Mouse (Mus musculus) heart, embryonic 16.5 days (tissue): ENCODE data around the gene Kctd11. TPM values are rescaled to one million over a fixed set of nuclear protein-coding genes. Genes with fewer than 3 reads are reported as not detected.

Experiments used
- ATAC-seq: fragments of 200-750 bp; cut with Nextera tagmentation; replicated peaks from 2 replicates; pipeline ENCODE4 v1.8.0; 2017; ENCODE audit warnings: moderate number of reproducible peaks; ENCODE audit not compliant: insufficient read depth, low FRiP score; ENCODE audit errors: extremely low read depth
- H3K27ac ChIP-seq: fragments of 300-500 bp; sonication (generic); 2 replicates; pipeline ENCODE4 v1.5.1; 2014; ENCODE audit warnings: mild to moderate bottlenecking, low read length, control low read depth, moderate library complexity
- H3K27me3 ChIP-seq: fragments of 300-500 bp; sonication (generic); 2 replicates; pipeline ENCODE4 v1.6.1; 2014; ENCODE audit warnings: low read length, mixed read lengths; ENCODE audit not compliant: control insufficient read depth, insufficient read depth
- H3K36me3 ChIP-seq: fragments of 300-500 bp; sonication (generic); 2 replicates; pipeline ENCODE4 v1.6.1; 2014; ENCODE audit not compliant: control insufficient read depth, insufficient read depth
- H3K4me1 ChIP-seq: fragments of 300-500 bp; sonication (generic); 2 replicates; pipeline ENCODE4 v1.6.1; 2014; ENCODE audit warnings: low read length, mixed read lengths; ENCODE audit not compliant: control insufficient read depth, insufficient read depth
- H3K4me2 ChIP-seq: fragments of 300-500 bp; sonication (generic); 2 replicates; pipeline ENCODE4 v1.6.1; 2014; ENCODE audit warnings: low read depth, mild to moderate bottlenecking, control low read depth, low read length
- H3K4me3 ChIP-seq: fragments of 300-500 bp; sonication (generic); 2 replicates; pipeline ENCODE4 v1.5.1; 2014; ENCODE audit warnings: mild to moderate bottlenecking, control low read depth, low read length
- H3K9ac ChIP-seq: fragments of 300-500 bp; sonication (generic); 2 replicates; pipeline ENCODE4 v1.6.1; 2014; ENCODE audit warnings: low read length, control low read depth
- H3K9me3 ChIP-seq: fragments of 300-500 bp; sonication (generic); replicated peaks from 2 replicates; pipeline ENCODE4 v1.6.1; 2016; ENCODE audit warnings: low read length; ENCODE audit not compliant: control insufficient read depth
- WGBS: fragments of 180-500 bp; shearing (Covaris S2); extraction: QIAGEN DNeasy Blood & Tissue Kit; methylation state at CpG from one replicate; pipeline ENCODE4 v1.1.7; 2014; 5-methylcytosine and 5-hydroxymethylcytosine counted together
- polyA plus RNA-seq: library from polyadenylated mRNA; unstranded; fragments of >200 nt; fragmentation: Nextera tagmentation; extraction: Ambion mirVana; gene quantifications from 2 replicates; pipeline ENCODE4 v1.2.1, GENCODE M21; 2015

Kctd11 gene
- polyA plus RNA-seq, 1 experiment from 2014 or later = 3.9 TPM

- peaks cover 13% of the 10 kb centered on the region for H3K4me1 ChIP-seq
- no peaks in the 10 kb centered on the region for H3K27me3 ChIP-seq
- peak overlapping the region; percentile 83; the same call in 1 of the 2 replicates for H3K9ac ChIP-seq
- 80% methylated on average over 13 of the region's 13 CpGs for WGBS
- H3K9me3 ChIP-seq = no peaks in the 10 kb centered on the region
- H3K36me3 ChIP-seq = peaks cover 37% of the 10 kb centered on the region
- H3K4me3 ChIP-seq = no peak overlapping the region; the same call in 1 of the 2 replicates
- H3K27ac ChIP-seq = no peak overlapping the region
- H3K4me2 ChIP-seq = peak overlapping the region; percentile 81
- no peak for ATAC-seq
Measured at GRCm38 (mm10) chr11:69902972-69903371, 21.8 kb upstream of the Kctd11 start.

GRCm38 (mm10) chr11:69901993-69902392 lies 20.8 kb upstream of the Kctd11 start:
- under 1% methylated on average over 39 of the region's 39 CpGs for WGBS

DNA sequence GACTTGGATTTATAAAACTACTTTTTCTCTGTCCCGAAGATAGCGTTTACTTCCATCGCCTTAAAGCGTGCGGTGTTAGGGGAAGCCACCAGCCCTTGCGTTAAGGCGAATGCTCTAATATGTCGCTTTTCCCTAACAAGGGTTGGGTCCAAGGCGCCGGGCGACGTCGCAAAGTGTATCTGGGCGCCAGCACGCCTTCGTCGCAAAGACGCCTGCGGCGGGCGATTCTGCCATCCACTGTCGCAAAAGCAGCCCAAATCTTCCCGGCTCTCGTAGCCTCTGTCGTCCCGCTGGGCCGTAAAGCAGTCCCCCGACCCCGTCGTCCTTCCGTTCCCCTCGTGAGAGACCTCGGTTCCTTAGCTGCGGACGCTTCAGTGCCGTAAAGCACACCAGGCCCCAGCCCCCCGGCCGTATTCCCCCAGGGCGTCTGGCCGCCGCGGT lies 20.2 kb upstream of the Kctd11 start:
- peak overlapping the region; percentile 99 for H3K27ac ChIP-seq
- H3K9ac ChIP-seq = peak overlapping the region; percentile 83
- peak overlapping the region; percentile 81 for H3K4me2 ChIP-seq
- under 1% methylated on average over 42 of the region's 42 CpGs for WGBS
- H3K36me3 ChIP-seq = peaks cover 22% of the 10 kb centered on the region
- peaks cover 13% of the 10 kb centered on the region for H3K4me1 ChIP-seq
- ATAC-seq = peak; percentile 76
- no peaks in the 10 kb centered on the region for H3K27me3 ChIP-seq
- peak overlapping the region; percentile 78 for H3K4me3 ChIP-seq
- no peaks in the 10 kb centered on the region for H3K9me3 ChIP-seq

More at GRCm38 (mm10) chr11:69901993-69902392, 20.8 kb upstream of the Kctd11 start:
- peak overlapping the region; percentile 81 for H3K4me2 ChIP-seq
- peaks cover 13% of the 10 kb centered on the region for H3K4me1 ChIP-seq
- peak; percentile 1; the same call in 1 of the 2 replicates for ATAC-seq
- H3K9ac ChIP-seq = peak overlapping the region; percentile 83
- peak overlapping the region; percentile 99 for H3K27ac ChIP-seq
- H3K4me3 ChIP-seq = peak overlapping the region; percentile 78
- H3K9me3 ChIP-seq = no peaks in the 10 kb centered on the region
- H3K36me3 ChIP-seq = peaks cover 28% of the 10 kb centered on the region
- no peaks in the 10 kb centered on the region for H3K27me3 ChIP-seq

DNA sequence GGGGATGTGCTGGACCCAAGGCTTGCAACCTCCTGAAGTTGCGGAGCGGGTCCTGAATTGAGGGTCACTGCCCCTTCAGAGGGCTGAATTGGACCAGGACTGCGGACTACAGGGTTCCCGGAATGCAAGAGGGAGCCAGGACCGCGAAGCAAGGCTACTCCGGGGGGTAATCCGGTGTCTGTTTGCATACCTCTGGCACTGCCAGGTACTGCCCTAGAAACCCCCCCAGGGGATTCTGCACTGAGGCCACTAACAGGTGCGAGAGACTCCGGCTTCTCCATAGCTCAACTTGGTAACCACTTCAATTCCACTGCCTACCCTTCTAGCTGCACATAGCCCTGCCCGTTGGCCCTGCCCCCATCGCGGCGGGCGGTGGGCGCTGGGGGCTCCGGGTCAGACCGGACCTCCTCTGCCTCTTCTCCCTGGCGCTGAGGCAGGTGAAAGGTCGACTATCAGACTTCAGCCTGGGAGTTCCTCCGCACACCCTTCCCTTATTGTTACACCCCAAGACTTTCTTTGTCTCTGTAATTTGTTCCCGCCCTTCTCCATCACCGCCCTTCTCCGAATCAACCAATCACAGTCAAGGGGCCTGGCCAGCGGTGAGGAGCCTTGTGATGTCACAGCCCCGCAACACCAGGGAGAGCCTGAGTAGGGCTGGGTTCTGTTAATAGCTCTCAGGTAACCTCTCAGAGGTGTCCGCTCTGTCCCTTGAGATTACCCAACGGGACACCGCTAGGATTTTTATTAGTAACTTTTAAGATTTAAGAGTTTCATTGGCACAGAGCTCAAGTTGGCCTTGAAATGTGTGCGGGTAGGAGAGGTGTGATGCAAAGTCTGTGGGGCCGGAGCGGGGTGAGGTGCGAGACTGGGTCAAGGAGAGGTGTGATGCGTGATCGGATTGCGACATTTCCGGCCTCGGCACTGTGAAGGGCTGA lies 19.5 kb upstream of the Kctd11 start, which contains the start of the genes 2810408A11Rik and Neurl4:
Gene 2810408A11Rik (minus strand): TSS at position 517 of the 935 bp plus-strand sequence.
Gene Neurl4 (plus strand): TSS at position 602 of the 935 bp plus-strand sequence.
- under 1% methylated on average over 38 of the region's 38 CpGs for WGBS
- Histone ChIP-seq H3K27ac (peak within 1 kb of the TSS; percentile 99), H3K9me3 (no peaks in the 10 kb centered on the region), H3K36me3 (peaks cover 15% of the 10 kb centered on the region), H3K4me1 (peaks cover 13% of the 10 kb centered on the region), H3K4me2 (peak within 1 kb of the TSS; percentile 81), H3K4me3 (peak within 1 kb of the TSS; percentile 78), H3K27me3 (no peaks in the 10 kb centered on the region), H3K9ac (peak within 1 kb of the TSS; percentile 83)
- ATAC-seq = peak; percentile 91

- Histone ChIP-seq H3K9me3 (no peaks in the 10 kb centered on the region), H3K4me2 (peak overlapping the region; percentile 80), H3K4me1 (peaks cover 13% of the 10 kb centered on the region), H3K9ac (peak overlapping the region; percentile 83), H3K4me3 (peak overlapping the region; percentile 78), H3K36me3 (peaks cover 12% of the 10 kb centered on the region), H3K27me3 (no peaks in the 10 kb centered on the region), H3K27ac (no peak overlapping the region)
- no peak for ATAC-seq
- 19% methylated on average over 4 of the region's 4 CpGs for WGBS
Measured at GRCm38 (mm10) chr11:69899870-69900269, 18.7 kb upstream of the Kctd11 start.

DNA sequence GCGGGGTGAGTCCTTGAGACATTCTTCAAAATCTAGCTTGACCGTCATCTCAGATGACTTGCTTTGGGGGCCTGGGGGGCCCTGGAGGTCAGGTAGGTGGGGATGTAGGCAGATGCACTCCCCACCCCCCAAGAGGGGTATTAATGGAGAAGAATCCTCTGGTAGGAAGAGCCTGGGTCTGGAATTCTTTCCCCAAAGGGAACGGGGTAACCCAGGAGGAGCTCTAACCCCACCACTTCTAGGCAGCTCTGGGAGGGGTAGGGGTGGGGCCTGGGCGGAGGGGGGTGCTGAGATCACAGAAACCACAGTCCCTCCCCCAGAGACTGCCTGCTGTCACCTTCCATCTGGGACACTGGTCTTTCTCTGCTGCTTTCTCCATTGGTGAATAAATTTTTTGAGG lies 14.1 kb upstream of the Kctd11 start, which contains the start of gene Acap1:
Gene Acap1 (minus strand): TSS at position 249 of the 400 bp plus-strand sequence.
- peak within 1 kb of the TSS; percentile 26 for H3K4me3 ChIP-seq
- peaks cover 13% of the 10 kb centered on the region for H3K4me1 ChIP-seq
- peak within 1 kb of the TSS; percentile 48 for H3K27ac ChIP-seq
- 66% methylated on average over 4 of the region's 4 CpGs for WGBS
- no peaks in the 10 kb centered on the region for H3K9me3 ChIP-seq
- peak; percentile 35; the same call in 1 of the 2 replicates for ATAC-seq
- 0 out of 2 replicates have a peak within 1 kb of the TSS, but pooled peaks have one; percentile 22 for H3K9ac ChIP-seq
- no peaks in the 10 kb centered on the region for H3K36me3 ChIP-seq
- peaks cover 5% of the 10 kb centered on the region; the same call in 1 of the 2 replicates for H3K27me3 ChIP-seq
- no peak within 1 kb of the TSS for H3K4me2 ChIP-seq

GRCm38 (mm10) chr11:69894671-69895070 lies 13.5 kb upstream of the Kctd11 start:
- Histone ChIP-seq H3K4me2 (no peak overlapping the region), H3K36me3 (no peaks in the 10 kb centered on the region), H3K9ac (no peak overlapping the region), H3K27me3 (peaks cover 11% of the 10 kb centered on the region), H3K27ac (peak overlapping the region; percentile 48; the same call in 1 of the 2 replicates), H3K4me3 (peak overlapping the region; percentile 26), H3K9me3 (no peaks in the 10 kb centered on the region), H3K4me1 (peaks cover 9% of the 10 kb centered on the region)
- no peak for ATAC-seq
- 70% methylated on average over 5 of the region's 5 CpGs for WGBS

DNA sequence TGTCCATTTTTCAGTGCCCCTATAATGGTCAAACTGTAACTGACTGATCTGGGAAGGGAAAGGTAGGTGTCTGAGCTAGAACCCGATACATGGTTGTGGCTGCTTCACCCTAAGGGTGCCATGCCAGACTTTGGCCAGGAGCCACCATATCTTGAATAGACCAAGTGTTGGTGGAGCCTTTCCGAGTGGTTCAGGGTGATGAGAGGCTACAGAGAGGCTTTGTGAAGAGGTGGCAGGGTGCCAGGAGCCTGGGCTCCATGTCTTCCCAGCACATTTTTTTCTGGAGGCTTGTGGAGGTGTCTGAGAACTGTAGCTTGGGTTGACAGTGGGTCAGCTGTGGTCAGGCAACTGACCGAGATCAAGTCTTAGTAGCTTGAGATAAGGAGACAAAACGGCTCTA lies 10.3 kb upstream of the Kctd11 start:
- no peak overlapping the region for H3K4me2 ChIP-seq
- peak; percentile 55; the same call in 1 of the 2 replicates for ATAC-seq
- 21% methylated on average over 4 of the region's 4 CpGs for WGBS
- H3K4me3 ChIP-seq = no peak overlapping the region
- peaks cover 11% of the 10 kb centered on the region for H3K27me3 ChIP-seq
- H3K36me3 ChIP-seq = no peaks in the 10 kb centered on the region
- H3K27ac ChIP-seq = no peak overlapping the region
- H3K9ac ChIP-seq = no peak overlapping the region
- H3K4me1 ChIP-seq = peaks cover 9% of the 10 kb centered on the region
- H3K9me3 ChIP-seq = no peaks in the 10 kb centered on the region
